Mouse (Mus musculus) CH12.LX (cell line): ENCODE results near the gene Tpra1. TPM values are rescaled to one million over a fixed set of nuclear protein-coding genes. Genes with fewer than 3 reads are reported as not detected.

Experiments used
- DNase-seq: peaks from one replicate; pipeline ENCODE4 v3.0.0-alpha.2; 2013; ENCODE audit errors: extremely low read depth
- H3K27ac ChIP-seq: 2 replicates; pipeline ENCODE4 v1.5.1; 2012; ENCODE audit warnings: low read depth, mild to moderate bottlenecking, control low read depth, moderate library complexity; ENCODE audit not compliant: insufficient read depth
- H3K27me3 ChIP-seq: replicated peaks from 2 replicates; pipeline ENCODE3; 2012; ENCODE audit warnings: inconsistent platforms
- H3K36me3 ChIP-seq, 2 experiments: replicated peaks in 1 of 2; 2 replicates each; pipeline versions ENCODE3 to v1.6.1; 2012; ENCODE audit warnings: inconsistent platforms in 1 of 2, low read length in 1 of 2, mild to moderate bottlenecking in 1 of 2, mixed read lengths in 1 of 2, moderate library complexity in 1 of 2; ENCODE audit not compliant: control insufficient read depth in 1 of 2, insufficient read depth in 1 of 2
- H3K4me1 ChIP-seq, 2 experiments: 2 replicates each; pipeline ENCODE4 v1.6.1; 2012; ENCODE audit warnings: inconsistent platforms in 1 of 2, moderate library complexity in 1 of 2; ENCODE audit not compliant: insufficient read depth in 2 of 2, control insufficient read depth in 1 of 2
- H3K4me2 ChIP-seq: 2 replicates; pipeline ENCODE4 v1.6.1; 2012; ENCODE audit warnings: low read depth, mild to moderate bottlenecking, control low read depth; ENCODE audit not compliant: poor library complexity, insufficient read depth, severe bottlenecking
- H3K4me3 ChIP-seq, 3 experiments: fragments of 150-350 bp in 1 of 3; sonication (generic) in 1 of 3; replicated peaks in 1 of 3; 2 replicates each; pipeline versions ENCODE3 to v1.5.1; 2011 to 2012; ENCODE audit warnings: low read depth in 2 of 3, low read length in 2 of 3, mild to moderate bottlenecking in 2 of 3, moderate library complexity in 2 of 3, control low read depth in 1 of 3, improper control_type of control experiment in 1 of 3, inconsistent platforms in 1 of 3, mixed read lengths in 1 of 3; ENCODE audit not compliant: poor library complexity in 1 of 3
- H3K79me2 ChIP-seq: replicated peaks from 2 replicates; pipeline ENCODE4 v1.6.1; 2012; ENCODE audit warnings: mild to moderate bottlenecking, moderate library complexity; ENCODE audit not compliant: control insufficient read depth, poor library complexity, insufficient read depth, severe bottlenecking; ENCODE audit errors: extremely low read depth
- H3K9ac ChIP-seq: 2 replicates; pipeline ENCODE4 v1.6.1; 2012; ENCODE audit warnings: low read depth, mild to moderate bottlenecking, control low read depth, moderate library complexity; ENCODE audit not compliant: insufficient read depth
- H3K9me3 ChIP-seq: replicated peaks from 2 replicates; pipeline ENCODE3; 2012; ENCODE audit warnings: low read length, inconsistent platforms, mixed read lengths
- BHLHE40 ChIP-seq: IDR thresholded peaks from 2 replicates; pipeline ENCODE4 v1.6.1; 2011; ENCODE audit warnings: mild to moderate bottlenecking, low read depth, low read length, improper control_type of control experiment
- CHD1 ChIP-seq: IDR thresholded peaks from 2 replicates; pipeline ENCODE4 v1.6.1; 2012; ENCODE audit warnings: low read depth, low read length, improper control_type of control experiment, inconsistent platforms
- CHD2 ChIP-seq: IDR thresholded peaks from 2 replicates; pipeline ENCODE4 v1.6.1; 2011; ENCODE audit warnings: low read length, improper control_type of control experiment
- CTCF ChIP-seq, 2 experiments: IDR thresholded peaks in 1 of 2; conservative IDR thresholded peaks in 1 of 2; 2 replicates each; pipeline ENCODE4 v1.5.1; 2011 to 2012; ENCODE audit warnings: low read depth in 2 of 2, low read length in 2 of 2, improper control_type of control experiment in 1 of 2, inconsistent platforms in 1 of 2, mild to moderate bottlenecking in 1 of 2, moderate library complexity in 1 of 2
- E2F4 ChIP-seq: IDR thresholded peaks from 2 replicates; pipeline ENCODE4 v1.6.1; 2011; ENCODE audit warnings: low read depth, low read length, improper control_type of control experiment; ENCODE audit not compliant: insufficient replicate concordance
- ELF1 ChIP-seq: IDR thresholded peaks from 2 replicates; pipeline ENCODE4 v1.6.1; 2014; ENCODE audit warnings: low read depth, mild to moderate bottlenecking, inconsistent platforms, low read length, improper control_type of control experiment
- EP300 ChIP-seq: IDR thresholded peaks from 2 replicates; pipeline ENCODE4 v1.6.1; 2011; ENCODE audit warnings: low read length, improper control_type of control experiment
- ETS1 ChIP-seq: conservative IDR thresholded peaks from 2 replicates; pipeline ENCODE4 v1.6.1; 2012; ENCODE audit warnings: low read depth, mild to moderate bottlenecking, inconsistent platforms, low read length, improper control_type of control experiment, moderate library complexity
- GABPA ChIP-seq: IDR thresholded peaks from 2 replicates; pipeline ENCODE4 v1.6.1; 2012; ENCODE audit warnings: low read depth, low read length, improper control_type of control experiment, inconsistent platforms; ENCODE audit not compliant: insufficient replicate concordance
- HCFC1 ChIP-seq: IDR thresholded peaks from 2 replicates; pipeline ENCODE4 v1.6.1; 2012; ENCODE audit warnings: low read depth, mild to moderate bottlenecking, inconsistent platforms, low read length, improper control_type of control experiment
- IRF4 ChIP-seq: IDR thresholded peaks from 2 replicates; pipeline ENCODE4 v1.6.1; 2014; ENCODE audit warnings: low read depth, mild to moderate bottlenecking, inconsistent platforms, low read length, improper control_type of control experiment
- JUN ChIP-seq: IDR thresholded peaks from 2 replicates; pipeline ENCODE4 v1.6.1; 2011; ENCODE audit warnings: low read depth, mild to moderate bottlenecking, low read length, improper control_type of control experiment, moderate library complexity; ENCODE audit not compliant: insufficient read depth
- JUND ChIP-seq: conservative IDR thresholded peaks from 2 replicates; pipeline ENCODE4 v1.6.1; 2011; ENCODE audit warnings: low read depth, low read length, improper control_type of control experiment
- KAT2A ChIP-seq: IDR thresholded peaks from 2 replicates; pipeline ENCODE4 v1.6.1; 2012; ENCODE audit warnings: low read length, improper control_type of control experiment, inconsistent platforms; ENCODE audit not compliant: insufficient replicate concordance
- MAFK ChIP-seq: IDR thresholded peaks from 2 replicates; pipeline ENCODE4 v1.6.1; 2011; ENCODE audit warnings: low read length, improper control_type of control experiment; ENCODE audit not compliant: insufficient replicate concordance
- MAX ChIP-seq: IDR thresholded peaks from 2 replicates; pipeline ENCODE4 v1.6.1; 2011; ENCODE audit warnings: low read length, improper control_type of control experiment
- MAZ ChIP-seq: IDR thresholded peaks from 2 replicates; pipeline ENCODE4 v1.6.1; 2012; ENCODE audit warnings: low read depth, mild to moderate bottlenecking, inconsistent platforms, low read length, improper control_type of control experiment, moderate library complexity
- MEF2A ChIP-seq: IDR thresholded peaks from 2 replicates; pipeline ENCODE4 v1.6.1; 2014; ENCODE audit warnings: low read depth, mild to moderate bottlenecking, inconsistent platforms, low read length, improper control_type of control experiment, borderline replicate concordance
- MXI1 ChIP-seq: IDR thresholded peaks from 2 replicates; pipeline ENCODE4 v1.6.1; 2011; ENCODE audit warnings: mild to moderate bottlenecking, low read depth, low read length, improper control_type of control experiment
- MYC ChIP-seq: IDR thresholded peaks from 2 replicates; pipeline ENCODE4 v1.6.1; 2011; ENCODE audit warnings: low read depth, mild to moderate bottlenecking, improper control_type of control experiment, low read length
- NELFE ChIP-seq: IDR thresholded peaks from 2 replicates; pipeline ENCODE4 v1.6.1; 2011; ENCODE audit warnings: low read depth, low read length, improper control_type of control experiment
- NRF1 ChIP-seq: IDR thresholded peaks from 2 replicates; pipeline ENCODE4 v1.6.1; 2014; ENCODE audit warnings: low read depth, mild to moderate bottlenecking, inconsistent platforms, low read length, improper control_type of control experiment, moderate library complexity
- PAX5 ChIP-seq: IDR thresholded peaks from 2 replicates; pipeline ENCODE4 v1.6.1; 2012; ENCODE audit warnings: low read length, inconsistent platforms, mixed read lengths
- POLR2A ChIP-seq: IDR thresholded peaks from 2 replicates; pipeline ENCODE4 v1.6.1; 2011; ENCODE audit warnings: low read depth, mild to moderate bottlenecking, improper control_type of control experiment, low read length
- POLR2AphosphoS2 ChIP-seq: IDR thresholded peaks from 2 replicates; pipeline ENCODE4 v1.6.1; 2011; ENCODE audit warnings: low read depth, low read length, improper control_type of control experiment
- RAD21 ChIP-seq: IDR thresholded peaks from 2 replicates; pipeline ENCODE4 v1.6.1; 2011; ENCODE audit warnings: low read depth, mild to moderate bottlenecking, low read length, improper control_type of control experiment, moderate library complexity
- RCOR1 ChIP-seq: conservative IDR thresholded peaks from 2 replicates; pipeline ENCODE4 v1.6.1; 2012; ENCODE audit warnings: low read depth, mild to moderate bottlenecking, inconsistent platforms, low read length, improper control_type of control experiment
- SIN3A ChIP-seq: IDR thresholded peaks from 2 replicates; pipeline ENCODE4 v1.6.1; 2012; ENCODE audit warnings: low read length, improper control_type of control experiment, inconsistent platforms
- SMC3 ChIP-seq: IDR thresholded peaks from 2 replicates; pipeline ENCODE4 v1.6.1; 2011; ENCODE audit warnings: low read depth, low read length, improper control_type of control experiment
- TBP ChIP-seq: conservative IDR thresholded peaks from 2 replicates; pipeline ENCODE4 v1.6.1; 2011; ENCODE audit warnings: low read depth, low read length, improper control_type of control experiment
- TCF12 ChIP-seq: IDR thresholded peaks from 2 replicates; pipeline ENCODE4 v1.6.1; 2014; ENCODE audit warnings: low read depth, mild to moderate bottlenecking, inconsistent platforms, low read length, improper control_type of control experiment
- UBTF ChIP-seq: IDR thresholded peaks from 2 replicates; pipeline ENCODE4 v1.6.1; 2012; ENCODE audit warnings: low read depth, mild to moderate bottlenecking, inconsistent platforms, low read length, improper control_type of control experiment, moderate library complexity
- USF1 ChIP-seq: IDR thresholded peaks from 2 replicates; pipeline ENCODE4 v1.6.1; 2014; ENCODE audit warnings: low read depth, mild to moderate bottlenecking, inconsistent platforms, low read length, improper control_type of control experiment
- USF2 ChIP-seq: conservative IDR thresholded peaks from 2 replicates; pipeline ENCODE4 v1.6.1; 2011; ENCODE audit warnings: low read depth, low read length, improper control_type of control experiment
- ZC3H11A ChIP-seq: IDR thresholded peaks from 2 replicates; pipeline ENCODE4 v1.6.1; 2012; ENCODE audit warnings: low read depth, mild to moderate bottlenecking, inconsistent platforms, low read length, improper control_type of control experiment
- ZKSCAN1 ChIP-seq: IDR thresholded peaks from 2 replicates; pipeline ENCODE4 v1.6.1; 2012; ENCODE audit warnings: low read depth, inconsistent platforms, low read length, improper control_type of control experiment, borderline replicate concordance
- ZMIZ1 ChIP-seq: IDR thresholded peaks from 2 replicates; pipeline ENCODE4 v1.6.1; 2012; ENCODE audit warnings: low read depth, mild to moderate bottlenecking, inconsistent platforms, low read length, improper control_type of control experiment
- ZNF384 ChIP-seq: IDR thresholded peaks from 2 replicates; pipeline ENCODE4 v1.6.1; 2012; ENCODE audit warnings: low read depth, low read length, improper control_type of control experiment, inconsistent platforms
- dilution Hi-C: fragments of 300-500 bp; cut with MboI; formaldehyde crosslinking; loops from 2 replicates; pipeline ENCODE4 v1.14.3; 2020; ENCODE audit warnings: low sequenced_read_pairs; ENCODE audit not compliant: extremely low pct_unique_long_range_greater_than_20kb, extremely low pct_ligation_motif_present
- in situ Hi-C: fragments of 300-500 bp; cut with MboI; formaldehyde crosslinking; loops from 3 replicates; pipeline ENCODE4 v1.14.3; 2019; ENCODE audit warnings: low sequenced_read_pairs, low pct_ligation_motif_present, low pct_unique_long_range_greater_than_20kb, mixed read lengths
- polyA plus RNA-seq: library from polyadenylated mRNA; unstranded; fragments of >175 nt; gene quantifications from 2 replicates; pipeline ENCODE4 v1.2.1, GENCODE M21; 2012; ENCODE audit warnings: low read depth; ENCODE audit not compliant: insufficient read length
- total RNA-seq, 2 experiments: library from RNA; depleted of rRNA; stranded (reverse); fragments of 300-350 nt in 1 of 2; fragments of >200 nt in 1 of 2; gene quantifications; 2 replicates each; pipeline ENCODE4 v1.2.3; 2012 to 2014

Gene Tpra1
- total and polyA plus RNA-seq, 3 experiments, result 9.3 to 16.0 (median 15.6) TPM

DNA sequence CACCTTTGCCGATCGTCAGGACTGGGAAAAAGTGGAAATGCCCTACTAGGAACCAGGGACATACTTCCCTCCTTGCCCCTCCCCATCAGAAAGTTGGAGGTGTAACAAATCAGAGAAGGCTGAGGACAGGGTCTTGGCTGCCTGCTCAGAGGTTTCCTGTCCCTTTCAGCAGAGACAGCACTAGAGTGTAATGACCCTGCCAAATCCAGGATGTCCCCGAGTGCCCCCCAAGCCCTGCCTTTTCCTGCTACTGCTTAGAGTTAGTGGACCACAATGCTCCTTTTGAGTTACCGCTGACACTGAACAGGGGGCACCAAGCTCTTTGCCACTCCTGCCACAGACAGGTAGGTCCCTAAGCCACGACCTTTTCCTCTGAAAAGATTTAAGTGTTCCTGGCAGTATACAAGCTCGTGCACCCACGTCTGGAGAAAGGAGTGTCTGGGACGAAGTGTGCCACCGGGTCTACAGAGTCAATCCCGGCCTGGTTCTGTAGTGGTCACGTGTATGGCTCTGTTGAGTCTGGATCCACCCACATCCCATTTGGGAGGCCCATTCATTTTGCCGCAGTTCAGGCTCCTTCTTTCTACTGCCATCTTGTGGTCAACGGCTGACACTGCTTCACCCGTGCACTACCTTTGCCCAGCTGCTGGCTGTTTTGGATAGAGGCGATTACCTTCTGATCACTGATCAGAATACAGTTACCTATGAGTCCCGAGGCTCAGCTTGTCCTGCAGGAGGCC lies 4.5 kb downstream of the Tpra1 start:
- H3K27ac ChIP-seq, result no peak overlapping the region
- peaks cover 29 to 62% of the 10 kb centered on the region in 2 experiments for H3K36me3 ChIP-seq
- in situ Hi-C loops, result no loop called here
- no peaks in the 10 kb centered on the region for H3K27me3 ChIP-seq
- H3K79me2 ChIP-seq, result no peaks in the 10 kb centered on the region
- no peaks in the 10 kb centered on the region for H3K9me3 ChIP-seq
- H3K4me1 ChIP-seq, result peaks cover 0 to 30% of the 10 kb centered on the region in 2 experiments
- H3K9ac ChIP-seq, result no peak overlapping the region
- DNase-seq, result peak; percentile 70
- dilution Hi-C loops, result no loop called here
- no peak overlapping the region for H3K4me3 ChIP-seq
- H3K4me2 ChIP-seq, result no peak overlapping the region
- TF ChIP-seq RAD21, result peak; percentile 67
- TF ChIP-seq EP300, result no peak
- TF ChIP-seq CTCF (conservative IDR thresholded peaks at IDR 0.05 in 1 of 2, IDR thresholded peaks at IDR 0.05 in 1 of 2; ENCODE audit: low read depth in 2 of 2, low read length in 2 of 2), result peak; percentile 82 to 84
- no peak for TF ChIP-seq MYC
- TF ChIP-seq ELF1, result no peak
- TF ChIP-seq BHLHE40, result peak; percentile 87
- TF ChIP-seq MXI1, result no peak
- TF ChIP-seq HCFC1, result no peak
- no peak for TF ChIP-seq TCF12
- TF ChIP-seq USF1, result peak; percentile 58
- no peak for TF ChIP-seq IRF4
- TF ChIP-seq ETS1, result no peak
- 0 out of 2 replicates have a peak, but pooled peaks have one; percentile 26 for TF ChIP-seq MAX
- no peak for TF ChIP-seq UBTF
- TF ChIP-seq PAX5, result no peak
- no peak for TF ChIP-seq MAFK
- TF ChIP-seq GABPA, result no peak
- no peak for TF ChIP-seq CHD2
- no peak for TF ChIP-seq NRF1
- TF ChIP-seq JUN, result no peak
- no peak for TF ChIP-seq JUND
- TF ChIP-seq ZKSCAN1, result no peak
- no peak for TF ChIP-seq MEF2A
- no peak for TF ChIP-seq CHD1
- no peak for TF ChIP-seq E2F4
- TF ChIP-seq RCOR1, result no peak
- no peak for TF ChIP-seq NELFE
- no peak for TF ChIP-seq KAT2A
- no peak for TF ChIP-seq SIN3A
- no peak for TF ChIP-seq TBP
- TF ChIP-seq MAZ, result no peak
- TF ChIP-seq POLR2A, result no peak
- TF ChIP-seq USF2, result peak; percentile 60
- TF ChIP-seq ZMIZ1, result no peak
- TF ChIP-seq POLR2AphosphoS2, result no peak
- TF ChIP-seq SMC3, result peak; percentile 62
- TF ChIP-seq ZNF384, result no peak
- TF ChIP-seq ZC3H11A, result no peak
- TF ChIP-seq, all 38 proteins: peak for 7
